Comparison of ENCODE assay signal across 9 mouse cellular contexts in genomic region chr8:79360302-79360701, GRCm38 (mm10). TPM values are rescaled to one million over a fixed set of nuclear protein-coding genes. Genes with fewer than 3 reads are reported as not detected.
DNase-seq lines count a peak whose midpoint lies in the region; ATAC-seq and TF ChIP-seq lines count a peak whose summit lies in the region.
"Had no signal": no experiment of that assay in that cellular context is flagged by ENCODE, and none has a peak within 500 bp of the region (broad histone marks: within the 10 kb centered on the region; RNA-seq: fewer than 3 reads in every experiment).

No protein-coding gene starts in this region.

- intact Hi-C loops in heart, postnatal 10 days (cut with DNase I), result no loop called here

- no peaks in the 10 kb centered on the region for H3K4me1 ChIP-seq in midbrain, postnatal 0 days (ENCODE audit: insufficient read depth, low read length)
- peaks cover 9% of the 10 kb centered on the region for H3K4me1 ChIP-seq in midbrain, embryonic 11.5 days (ENCODE audit: control insufficient read depth, insufficient read depth, low read length)
- peaks cover 35% of the 10 kb centered on the region for H3K4me1 ChIP-seq in stomach, embryonic 16.5 days (ENCODE audit: control insufficient read depth, insufficient read depth, low read length)

- peak; percentile 26 for ATAC-seq in cerebellum, adult (ENCODE audit: insufficient number of reproducible peaks, low FRiP score, low TSS enrichment)
- ATAC-seq in midbrain, postnatal 0 days (ENCODE audit: low FRiP score), result peak; percentile 22; the same call in 1 of the 2 replicates
- ATAC-seq in midbrain, embryonic 11.5 days (ENCODE audit: low FRiP score), result no peak
- ATAC-seq in stomach, embryonic 16.5 days (ENCODE audit: insufficient read depth, low FRiP score), result no peak

- 18% methylated on average over 9 of the region's 9 CpGs for WGBS in midbrain, postnatal 0 days
- 47% methylated on average over 9 of the region's 9 CpGs for WGBS in midbrain, embryonic 11.5 days
- WGBS in stomach, embryonic 16.5 days, result 59% methylated on average over 9 of the region's 9 CpGs

- no peak for DNase-seq in cerebellum, adult 11 months
- DNase-seq in heart, postnatal 10 days, result peak; percentile 45 to 46
- DNase-seq in heart, adult 11 months, result no peak
- peak; percentile 77 for DNase-seq in midbrain, postnatal 0 days (ENCODE audit: low spot score)
- no peak for DNase-seq in midbrain, embryonic 11.5 days (ENCODE audit: low spot score, missing footprints)
- DNase-seq in spleen, adult 12 weeks (ENCODE audit: low spot score), result no peak

- TF ChIP-seq CTCF in midbrain, postnatal 0 days (IDR thresholded peaks at IDR 0.05), result no peak

- no peak overlapping the region for H3K4me3 ChIP-seq in midbrain, postnatal 0 days (ENCODE audit: low read depth, low read length)
- H3K4me3 ChIP-seq in midbrain, embryonic 11.5 days (ENCODE audit: low read depth, low read length), result no peak overlapping the region
- H3K4me3 ChIP-seq in stomach, embryonic 16.5 days (replicated peaks; ENCODE audit: low read length), result no peak overlapping the region

- no peak overlapping the region for H3K4me2 ChIP-seq in midbrain, postnatal 0 days (ENCODE audit: low read depth, low read length, poor library complexity, severe bottlenecking)
- no peak overlapping the region for H3K4me2 ChIP-seq in midbrain, embryonic 11.5 days
- H3K4me2 ChIP-seq in stomach, embryonic 16.5 days (ENCODE audit: low read depth, low read length), result 0 out of 2 replicates have a peak overlapping the region, but pooled peaks have one; percentile 19

- H3K27me3 ChIP-seq in midbrain, postnatal 0 days (ENCODE audit: insufficient read depth, low read length), result no peaks in the 10 kb centered on the region
- H3K27me3 ChIP-seq in midbrain, embryonic 11.5 days (ENCODE audit: control insufficient read depth, insufficient read depth, low read length), result no peaks in the 10 kb centered on the region
- no peaks in the 10 kb centered on the region for H3K27me3 ChIP-seq in stomach, embryonic 16.5 days (ENCODE audit: control insufficient read depth, insufficient read depth, low read length)

- peak overlapping the region; percentile 26 for H3K27ac ChIP-seq in midbrain, postnatal 0 days (ENCODE audit: low read depth, low read length)
- H3K27ac ChIP-seq in midbrain, embryonic 11.5 days (ENCODE audit: low read depth, low read length), result no peak overlapping the region; the same call in 1 of the 2 replicates
- peak overlapping the region; percentile 67 for H3K27ac ChIP-seq in stomach, embryonic 16.5 days (ENCODE audit: low read length)
- H3K27ac ChIP-seq: macrophage had no signal

- no peak overlapping the region for H3K9ac ChIP-seq in midbrain, postnatal 0 days (replicated peaks; ENCODE audit: low read length, poor library complexity, severe bottlenecking)
- H3K9ac ChIP-seq in midbrain, embryonic 11.5 days (ENCODE audit: low read length), result no peak overlapping the region
- H3K9ac ChIP-seq in stomach, embryonic 16.5 days (ENCODE audit: low read length), result peak overlapping the region; percentile 60

- 0 out of 2 replicates have a peak, but pooled peaks cover 6% of the 10 kb centered on the region for H3K36me3 ChIP-seq in midbrain, postnatal 0 days (ENCODE audit: insufficient read depth, low read length)
- H3K36me3 ChIP-seq in midbrain, embryonic 11.5 days (ENCODE audit: control insufficient read depth, insufficient read depth, low read length), result no peaks in the 10 kb centered on the region
- 0 out of 2 replicates have a peak, but pooled peaks cover 6% of the 10 kb centered on the region for H3K36me3 ChIP-seq in stomach, embryonic 16.5 days (ENCODE audit: control insufficient read depth, insufficient read depth, low read length)

- H3K9me3 ChIP-seq in midbrain, postnatal 0 days (ENCODE audit: low read length), result no peaks in the 10 kb centered on the region
- H3K9me3 ChIP-seq in midbrain, embryonic 11.5 days (ENCODE audit: control insufficient read depth, low read length), result no peaks in the 10 kb centered on the region
- H3K9me3 ChIP-seq in stomach, embryonic 16.5 days (replicated peaks; ENCODE audit: control insufficient read depth, low read length), result no peaks in the 10 kb centered on the region

RNA-seq across cellular contexts. Expression of gene Smad1, which starts 39.0 kb away (rescaled TPM):
- 10 to 100 TPM; 32.7 to 33.8 TPM for total RNA-seq in heart, postnatal 10 days (2021)
- total RNA-seq in midbrain, postnatal 0 days (2014; rRNA removed), result 75.6 and 78.8 TPM in 2 replicates
- polyA plus RNA-seq in midbrain, postnatal 0 days (2015; fragmentation: Nextera tagmentation; extraction: Ambion mirVana), result 49.1 and 52.5 TPM in 2 replicates
- 55.5 and 63.1 TPM in 2 replicates for polyA plus RNA-seq in midbrain, embryonic 11.5 days (2014; fragmentation: Nextera tagmentation; extraction: Ambion mirVana)
- 33.0 and 37.4 TPM in 2 replicates for polyA plus RNA-seq in stomach, embryonic 16.5 days (2015; fragmentation: Nextera tagmentation; extraction: Ambion mirVana)

Comparison
In these comparisons a context has a peak if more than half of its experiments do, and no peak if none do; other contexts are left out.
1. ATAC-seq: peak in cerebellum, adult (single experiment) and midbrain, postnatal 0 days (single experiment); none in midbrain, embryonic 11.5 days (single experiment) and stomach, embryonic 16.5 days (single experiment).
2. DNase-seq: peak in heart, postnatal 10 days (2 of 2) and midbrain, postnatal 0 days (single experiment); none in cerebellum, adult 11 months (single experiment), heart, adult 11 months (single experiment), midbrain, embryonic 11.5 days (single experiment) and spleen, adult 12 weeks (single experiment).